Mouse (Mus musculus): ENCODE measurements at regions not wholly inside any gene's neighbourhood (a gene's known extent, or its start where the extent isn't known, plus 50 kb on each side); places are given as distances from the start of the nearest gene placed in this dataset.

DNA sequence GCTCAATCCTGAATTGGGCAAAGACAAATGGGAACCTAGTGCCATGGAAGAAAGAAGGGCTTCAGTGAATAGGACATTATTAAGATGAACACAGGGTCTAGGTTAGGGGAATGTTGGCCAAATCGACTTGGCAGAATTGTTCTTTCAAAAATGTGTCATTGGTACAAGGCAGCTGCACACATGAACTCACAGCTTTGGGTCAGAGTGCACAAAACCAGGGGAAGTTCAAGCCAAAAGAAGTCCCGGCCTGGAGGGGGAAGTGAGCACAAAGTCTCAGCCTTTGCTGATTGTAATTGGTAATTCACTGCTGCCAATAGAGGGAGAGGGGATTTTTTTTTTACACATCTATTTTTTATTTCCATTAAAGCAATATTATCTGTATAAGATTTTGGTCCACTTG, 57.8 kb upstream of the Xpr1 start:
- H3K4me1 ChIP-seq (ENCODE audit: control insufficient read depth in 1 of 2, insufficient read depth in 2 of 2, low read length in 2 of 2) = peaks cover 0 to 4% of the 10 kb centered on the region in 2 experiments; a peak in 1 of 4 replicates
- no peak overlapping the region for H3K27ac ChIP-seq (ENCODE audit: control insufficient read depth, low read depth, low read length)
- TF ChIP-seq MYC (IDR thresholded peaks at IDR 0.05; ENCODE audit: low read depth, low read length) = no peak
- no peak for TF ChIP-seq CHD1 (IDR thresholded peaks at IDR 0.05; ENCODE audit: low read depth, low read length)
- TF ChIP-seq UBTF (IDR thresholded peaks at IDR 0.05; ENCODE audit: borderline replicate concordance, insufficient read depth, low read depth, low read length) = no peak
- TF ChIP-seq NELFE (IDR thresholded peaks at IDR 0.05; ENCODE audit: low read depth, low read length) = no peak
- TF ChIP-seq TCF12 (IDR thresholded peaks at IDR 0.05; ENCODE audit: low read depth, low read length) = no peak
- TF ChIP-seq E2F4 (IDR thresholded peaks at IDR 0.05; ENCODE audit: borderline replicate concordance, low read depth, low read length) = no peak
- no peak for TF ChIP-seq MYB (IDR thresholded peaks at IDR 0.05; ENCODE audit: low read depth, low read length)
- no peak for TF ChIP-seq NRF1 (IDR thresholded peaks at IDR 0.05; ENCODE audit: insufficient read depth, low read depth, low read length, poor library complexity, severe bottlenecking)
- TF ChIP-seq ZKSCAN1 (IDR thresholded peaks at IDR 0.05; ENCODE audit: low read depth, low read length) = no peak
- no peak for TF ChIP-seq TAL1 (IDR thresholded peaks at IDR 0.05; ENCODE audit: low read length)
- TF ChIP-seq MEF2A (IDR thresholded peaks at IDR 0.05; ENCODE audit: extremely low read depth, insufficient replicate concordance, low read depth, low read length, poor library complexity, severe bottlenecking) = no peak
- no peak for TF ChIP-seq MAZ (IDR thresholded peaks at IDR 0.05; ENCODE audit: low read depth, low read length)
- TF ChIP-seq KAT2A (conservative IDR thresholded peaks at IDR 0.05; ENCODE audit: low read depth, low read length) = no peak
- no peak for TF ChIP-seq ELF1 (IDR thresholded peaks at IDR 0.05; ENCODE audit: low read depth, low read length)
- no peak for TF ChIP-seq POLR2AphosphoS5 (IDR thresholded peaks at IDR 0.05; ENCODE audit: borderline replicate concordance, low read depth, low read length)
- TF ChIP-seq POLR2AphosphoS2 (IDR thresholded peaks at IDR 0.05; ENCODE audit: low read length) = no peak
- no peak for TF ChIP-seq EP300 (IDR thresholded peaks at IDR 0.05; ENCODE audit: low read depth in 1 of 2, low read length in 2 of 2)
- TF ChIP-seq ZMIZ1 (IDR thresholded peaks at IDR 0.05; ENCODE audit: low read depth, low read length) = no peak
- no peak for DNase-seq (ENCODE audit: low read depth, low spot score)
- H3K79me2 ChIP-seq (ENCODE audit: control insufficient read depth, insufficient read depth, low read length, poor library complexity) = no peaks in the 10 kb centered on the region
- H3K9ac ChIP-seq (ENCODE audit: control insufficient read depth, low read depth, low read length, poor library complexity, severe bottlenecking) = no peak overlapping the region
- peaks cover 0 to 3% of the 10 kb centered on the region in 2 experiments; a peak in 1 of 4 replicates for H3K36me3 ChIP-seq (ENCODE audit: control insufficient read depth in 1 of 2, insufficient read depth in 2 of 2, low read length in 2 of 2)
- no peak overlapping the region for H3K4me3 ChIP-seq (ENCODE audit: control insufficient read depth in 1 of 2, insufficient read depth in 1 of 2, low read depth in 2 of 2, low read length in 2 of 2)
- no peaks in the 10 kb centered on the region for H3K9me3 ChIP-seq (replicated peaks; ENCODE audit: insufficient read depth, low read length)
- H3K27me3 ChIP-seq (ENCODE audit: control insufficient read depth in 1 of 2, insufficient read depth in 2 of 2, low read length in 2 of 2) = peaks cover 0 to 8% of the 10 kb centered on the region in 2 experiments

DNA sequence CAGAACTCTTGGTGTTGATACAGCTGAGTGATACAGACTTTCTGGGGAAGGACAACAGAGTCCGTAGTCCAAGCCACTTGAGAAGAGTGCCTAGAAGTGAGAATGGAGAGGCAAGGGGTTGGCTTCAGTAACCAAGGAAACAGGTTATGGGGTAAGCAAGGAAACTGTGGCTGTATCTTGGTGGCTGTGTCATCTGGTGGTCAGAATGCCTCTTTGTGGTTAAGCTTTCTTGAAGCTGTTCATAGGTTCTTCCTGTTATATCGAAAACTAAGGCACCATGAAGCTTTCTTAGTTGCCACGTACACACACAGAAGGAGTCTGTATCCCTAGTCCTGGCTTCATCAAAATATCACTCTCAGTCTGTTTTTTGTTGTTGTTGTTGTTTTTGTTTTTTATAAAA, 59.0 kb upstream of the Xpr1 start:
- Histone ChIP-seq H3K79me2 (ENCODE audit: control insufficient read depth, insufficient read depth, low read length, poor library complexity) (no peaks in the 10 kb centered on the region), H3K4me3 (ENCODE audit: control insufficient read depth in 1 of 2, insufficient read depth in 1 of 2, low read depth in 2 of 2, low read length in 2 of 2) (no peak overlapping the region), H3K9ac (ENCODE audit: control insufficient read depth, low read depth, low read length, poor library complexity, severe bottlenecking) (no peak overlapping the region), H3K9me3 (replicated peaks; ENCODE audit: insufficient read depth, low read length) (no peaks in the 10 kb centered on the region), H3K4me1 (ENCODE audit: control insufficient read depth in 1 of 2, insufficient read depth in 2 of 2, low read length in 2 of 2) (peaks cover 0 to 2% of the 10 kb centered on the region in 2 experiments; a peak in 1 of 4 replicates), H3K27me3 (ENCODE audit: control insufficient read depth in 1 of 2, insufficient read depth in 2 of 2, low read length in 2 of 2) (peaks cover 0 to 8% of the 10 kb centered on the region in 2 experiments), H3K36me3 (ENCODE audit: control insufficient read depth in 1 of 2, insufficient read depth in 2 of 2, low read length in 2 of 2) (peaks cover 0 to 3% of the 10 kb centered on the region in 2 experiments; a peak in 1 of 4 replicates), H3K27ac (ENCODE audit: control insufficient read depth, low read depth, low read length) (no peak overlapping the region)
- peak; percentile 14 for DNase-seq (ENCODE audit: low read depth, low spot score)
- no peak for TF ChIP-seq SMC3 (IDR thresholded peaks at IDR 0.05; ENCODE audit: low read depth, low read length)
- TF ChIP-seq JUND (IDR thresholded peaks at IDR 0.05; ENCODE audit: low read depth, low read length) = no peak
- no peak for TF ChIP-seq ZNF384 (IDR thresholded peaks at IDR 0.05; ENCODE audit: low read depth, low read length)
- no peak for TF ChIP-seq USF2 (IDR thresholded peaks at IDR 0.05; ENCODE audit: borderline replicate concordance in 1 of 2, insufficient read depth in 1 of 2, low read depth in 1 of 2, low read length in 2 of 2)
- TF ChIP-seq TCF12 (IDR thresholded peaks at IDR 0.05; ENCODE audit: low read depth, low read length) = no peak

Data from MEL (cell line).